Mouse (Mus musculus): ENCODE measurements at regions not wholly inside any gene's neighbourhood (a gene's known extent, or its start where the extent isn't known, plus 50 kb on each side); places are given as distances from the start of the nearest gene placed in this dataset.

DNA sequence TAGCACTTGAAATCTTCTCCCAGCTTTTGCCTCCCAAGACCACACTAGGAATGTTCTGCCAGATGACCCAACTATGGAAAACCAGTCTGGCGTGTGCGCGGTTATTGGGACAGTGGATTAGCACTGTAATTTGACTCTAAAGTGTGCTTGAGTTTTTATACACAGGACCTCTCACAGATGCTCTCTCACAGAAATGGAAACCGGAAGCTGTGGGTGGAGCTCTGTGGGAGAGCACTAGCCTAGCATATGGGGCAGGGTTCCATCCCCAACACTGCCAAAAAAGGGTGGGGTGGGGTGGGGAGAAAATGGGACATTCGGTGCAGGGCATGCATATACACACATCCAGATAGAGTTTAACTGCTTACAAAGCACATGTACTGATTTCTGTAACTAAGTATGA lies 61.7 kb upstream of the Hsd17b12 start:
- no peak for TF ChIP-seq CTCF (IDR thresholded peaks at IDR 0.05)
- no peak for TF ChIP-seq POLR2A (IDR thresholded peaks at IDR 0.05; ENCODE audit: insufficient read depth, low read depth, low read length)
- no peak for TF ChIP-seq EP300 (IDR thresholded peaks at IDR 0.05; ENCODE audit: insufficient read depth, low read depth, low read length)

Measured in heart, adult 2 months (tissue).